Mouse (Mus musculus) liver, adult (tissue): Measurements from ENCODE around the gene Pknox1.

ENCODE experiments used
- GATA4 ChIP-seq: IDR thresholded peaks from 2 replicates; pipeline ENCODE4 v1.6.1; 2014; ENCODE audit warnings: mild to moderate bottlenecking, low read length; ENCODE audit not compliant: insufficient replicate concordance

Pknox1 gene

DNA sequence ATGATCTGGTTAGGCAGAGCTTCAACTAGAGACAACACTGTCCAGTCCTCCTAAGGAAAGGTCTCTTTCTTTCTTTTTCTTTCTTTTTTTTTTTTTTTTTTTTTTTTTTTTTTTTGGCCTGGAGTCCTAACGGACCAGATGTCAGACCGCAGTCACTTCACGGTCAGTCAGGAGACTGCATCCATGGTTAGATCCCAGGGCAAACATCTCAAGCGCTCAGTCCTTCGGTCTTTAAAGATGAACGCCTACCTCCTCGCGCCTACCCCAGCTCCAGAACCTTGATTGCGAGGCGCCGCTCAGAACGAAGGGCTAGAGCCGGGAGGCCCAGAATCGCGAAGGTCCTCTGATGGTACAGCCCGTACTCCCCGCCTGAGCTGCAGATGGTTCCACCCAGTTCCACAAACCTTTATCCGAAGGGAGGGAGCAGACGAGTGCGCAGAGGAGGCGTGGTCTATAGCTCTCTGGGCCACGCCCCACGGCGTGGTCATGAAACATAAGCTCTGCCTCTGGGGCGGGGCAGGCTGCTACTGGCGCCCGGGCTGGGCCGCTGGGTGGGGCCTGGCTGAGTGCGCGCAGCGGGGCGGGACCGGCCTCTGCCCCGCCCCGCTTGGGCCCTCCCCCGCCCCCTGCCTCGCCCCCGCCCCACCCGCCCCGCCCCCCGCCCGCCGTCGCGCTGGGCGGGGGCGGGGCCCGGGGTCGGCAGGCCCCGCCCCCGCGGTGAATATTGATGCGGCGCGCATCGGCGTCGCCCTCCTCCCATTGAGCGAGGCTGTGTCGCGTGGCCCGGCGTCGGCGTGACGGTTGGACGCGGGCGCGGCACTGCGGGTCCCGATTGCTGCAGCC lies at the start of gene Pknox1:
Pknox1 (plus strand) TSS at position 720 of the 843 bp plus-strand sequence.
- TF ChIP-seq GATA4 = no peak; the same call in 1 of the 2 replicates

DNA sequence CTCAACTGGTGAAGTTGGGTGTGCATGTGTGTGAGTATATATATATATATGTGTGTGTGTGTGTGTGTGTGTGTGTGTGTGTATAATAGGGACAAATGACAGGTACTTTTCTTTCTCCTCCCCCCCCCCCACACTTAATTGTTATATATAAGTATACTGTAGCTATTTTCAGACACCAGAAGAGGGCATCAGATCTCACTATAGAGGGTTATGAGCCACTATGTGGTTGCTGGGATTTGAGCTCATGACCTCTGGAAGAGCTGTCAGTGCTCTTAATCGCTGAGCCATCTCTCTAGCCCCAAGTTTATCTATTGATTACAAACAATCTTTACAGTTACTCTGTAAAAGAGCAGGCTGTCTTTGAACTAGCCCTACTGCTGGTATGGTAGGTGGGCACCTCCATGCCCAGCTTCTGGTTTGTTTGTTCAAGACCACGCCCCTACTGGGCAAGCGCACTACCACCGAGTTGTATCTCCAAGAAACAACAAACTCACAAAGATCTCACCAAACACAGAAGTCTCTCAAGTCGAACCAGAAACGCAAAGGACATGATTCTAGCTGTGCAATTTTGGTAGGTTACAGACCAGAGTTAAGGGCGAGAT lies 45.1 kb upstream of the Pknox1 start:
- TF ChIP-seq GATA4 = no peak

DNA sequence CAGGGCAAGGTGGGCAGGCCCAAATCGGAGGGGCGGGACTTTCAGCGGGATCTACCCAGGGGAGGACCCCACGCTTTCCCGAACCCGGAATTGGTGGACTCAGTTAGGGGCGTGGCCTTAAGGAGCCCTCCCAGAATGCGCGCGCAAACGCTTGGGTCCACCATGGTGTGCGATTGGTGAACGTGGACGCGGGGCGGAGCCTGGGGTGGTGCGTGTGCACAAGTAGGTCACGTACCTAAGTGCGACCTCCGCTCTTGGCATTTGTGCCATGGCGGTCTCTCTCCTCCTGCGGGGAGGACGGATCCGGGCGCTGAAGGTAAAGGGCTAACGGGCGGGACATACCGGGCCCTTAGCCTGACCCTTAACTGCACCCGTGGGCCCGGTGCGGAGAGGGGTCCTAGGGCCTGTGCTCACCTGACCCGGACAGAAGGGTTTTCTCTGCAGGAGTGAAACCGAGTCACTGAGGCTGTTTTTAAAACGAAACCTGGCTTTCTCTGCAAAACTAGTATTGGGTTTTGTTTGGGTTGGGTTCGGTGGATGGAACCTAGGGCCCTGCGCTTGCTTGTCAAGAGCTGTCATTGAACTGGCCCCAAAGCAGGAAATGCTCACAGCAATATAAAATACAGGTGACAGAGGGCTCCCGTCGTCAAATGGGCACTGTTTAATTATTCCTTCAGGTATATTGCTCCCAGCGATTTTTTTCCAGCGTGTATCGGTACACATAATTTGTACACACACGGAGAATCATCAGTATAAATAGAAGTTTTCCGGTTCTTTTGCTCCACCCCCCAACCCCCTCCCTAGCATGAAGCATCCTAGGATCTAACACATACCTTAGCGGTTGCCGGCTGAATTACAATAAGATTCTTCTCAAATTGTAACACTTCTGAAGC lies 44.3 kb upstream of the Pknox1 start, which contains the start of the genes Wdr4 and Ndufv3:
Wdr4 (minus strand) TSS at position 35 of the 893 bp plus-strand sequence.
Ndufv3 (plus strand) TSS at position 170 of the 893 bp plus-strand sequence.
- no peak for TF ChIP-seq GATA4

DNA sequence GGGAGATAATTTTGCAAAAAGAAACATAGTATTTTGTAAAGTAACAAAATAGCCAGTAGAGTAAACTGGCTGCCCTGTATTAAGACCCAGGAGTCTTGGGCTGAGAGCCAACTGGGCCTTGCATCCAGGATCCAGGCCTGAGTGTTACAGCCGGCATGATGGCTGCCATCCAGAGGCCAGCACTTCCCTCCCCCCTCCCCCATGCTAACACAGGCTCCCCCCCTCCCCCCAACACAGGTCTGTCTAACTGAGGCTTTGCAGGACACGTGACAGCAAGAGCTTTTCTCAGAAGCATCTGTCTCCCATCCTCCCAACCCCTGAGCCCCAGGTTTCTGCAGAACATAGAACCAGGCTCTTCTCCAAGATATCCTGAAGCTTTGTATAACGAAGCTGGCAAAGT lies 43.6 kb upstream of the Pknox1 start:
- TF ChIP-seq GATA4 = no peak

DNA sequence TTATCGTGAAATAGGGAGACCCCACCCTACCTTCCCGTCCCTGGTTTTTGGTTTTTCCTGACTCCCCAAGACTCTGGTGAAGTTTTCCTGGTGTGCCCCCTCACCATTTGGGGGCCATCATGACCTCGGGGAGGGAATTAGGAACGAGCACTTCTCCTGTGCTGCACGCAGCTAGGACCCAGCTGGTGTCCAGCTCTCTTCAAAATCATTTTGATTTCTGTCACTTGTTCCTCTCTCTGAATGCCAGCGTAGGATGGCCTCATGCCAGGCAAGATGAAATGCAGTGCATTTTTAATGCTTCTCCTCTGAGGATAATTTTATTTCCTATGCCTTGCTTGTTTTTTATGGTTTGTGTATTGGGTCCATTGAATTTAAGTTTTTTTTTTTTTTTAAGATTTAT lies 42.6 kb upstream of the Pknox1 start:
- TF ChIP-seq GATA4 = no peak

DNA sequence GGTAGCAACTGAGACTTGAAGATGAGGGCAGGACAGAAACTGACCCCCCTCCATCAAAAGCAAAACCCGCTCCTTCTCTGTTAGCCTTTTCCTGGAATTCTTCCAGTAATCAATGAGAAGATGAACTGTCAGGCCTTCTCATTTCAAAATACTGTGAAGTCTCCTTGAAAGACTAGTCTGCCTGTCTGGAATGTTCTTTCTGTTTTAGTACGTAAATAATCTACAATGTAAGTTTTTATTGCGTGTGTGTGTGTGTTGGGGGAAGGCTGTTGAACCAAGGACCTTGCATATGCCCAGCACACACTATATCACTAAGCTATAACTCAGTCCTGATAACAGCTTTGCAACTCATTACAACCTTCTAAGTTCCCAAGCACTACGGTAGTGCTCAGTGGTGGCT lies 39.4 kb upstream of the Pknox1 start:
- no peak for TF ChIP-seq GATA4

DNA sequence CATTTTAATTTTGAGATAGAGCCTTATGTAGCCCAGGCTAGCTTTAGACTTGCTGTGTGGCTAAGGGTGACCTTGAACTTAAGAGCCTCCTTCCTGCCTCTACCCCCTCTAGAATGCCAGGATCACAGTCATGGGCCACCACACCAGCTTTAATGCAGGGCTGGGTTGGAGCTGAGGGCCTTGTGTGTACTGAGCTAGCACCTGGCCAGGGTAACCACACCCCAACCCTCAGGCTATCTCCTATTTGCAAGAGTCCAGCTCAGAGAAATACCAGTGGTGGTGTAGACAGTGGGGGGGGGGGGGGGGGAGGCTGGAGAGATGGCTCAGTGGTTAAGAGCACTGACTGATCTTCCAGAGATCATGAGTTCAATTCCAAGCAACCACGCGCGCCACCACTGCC lies 38.7 kb upstream of the Pknox1 start:
- no peak for TF ChIP-seq GATA4

DNA sequence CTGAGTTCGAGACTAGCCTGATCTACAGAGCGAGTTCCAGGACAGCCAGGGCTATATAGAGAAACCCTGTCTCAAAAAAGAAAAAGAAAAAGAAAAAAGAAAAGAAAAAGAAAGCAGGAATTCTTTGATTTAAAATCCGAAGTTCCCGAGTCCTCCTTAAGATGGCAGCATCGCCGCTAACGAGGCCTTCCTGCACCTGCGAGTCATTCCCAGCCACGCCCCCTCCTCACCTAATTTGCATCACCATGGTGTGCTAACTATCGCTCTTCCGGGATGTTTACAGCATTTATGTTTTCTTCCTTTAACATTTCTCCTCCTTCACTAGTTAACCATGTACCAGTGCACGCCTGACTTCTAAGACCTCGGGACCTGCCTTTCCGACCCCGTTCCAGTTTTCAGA lies 35.2 kb upstream of the Pknox1 start:
- TF ChIP-seq GATA4 = no peak

DNA sequence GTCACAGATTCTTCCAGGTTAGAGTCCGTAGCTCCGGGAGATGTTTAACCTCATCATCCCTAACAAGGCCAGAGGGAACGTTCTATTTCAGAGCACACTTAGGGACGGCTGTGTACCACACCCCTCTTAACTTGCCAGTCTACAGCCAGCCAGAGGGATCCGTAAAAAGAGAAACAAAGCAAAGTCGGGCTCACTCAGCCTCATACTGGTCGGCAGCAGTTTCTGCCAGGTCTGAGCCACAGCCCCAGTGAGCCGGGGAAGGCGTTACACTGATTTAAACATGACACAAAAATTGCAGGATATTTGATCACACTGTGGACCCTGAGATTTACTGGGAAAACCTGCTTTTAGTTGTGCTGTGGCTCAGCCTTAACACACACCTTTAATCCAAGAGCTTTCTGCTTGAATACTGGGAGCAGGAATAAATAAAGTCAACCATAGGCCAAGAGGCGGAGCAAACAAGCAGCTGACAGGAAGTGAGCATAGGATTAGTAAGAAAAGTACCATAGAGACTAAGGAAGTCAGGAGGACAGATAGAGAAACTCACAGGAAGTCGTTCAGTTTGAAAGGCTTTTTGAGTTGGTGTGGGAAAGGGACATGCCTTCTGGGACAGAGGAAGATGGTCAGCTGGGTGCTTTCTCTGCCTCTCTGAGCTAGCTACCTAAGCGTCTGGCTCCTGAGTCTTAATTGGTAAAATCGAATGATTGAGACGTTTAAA lies 32.9 kb upstream of the Pknox1 start:
- no peak for TF ChIP-seq GATA4

DNA sequence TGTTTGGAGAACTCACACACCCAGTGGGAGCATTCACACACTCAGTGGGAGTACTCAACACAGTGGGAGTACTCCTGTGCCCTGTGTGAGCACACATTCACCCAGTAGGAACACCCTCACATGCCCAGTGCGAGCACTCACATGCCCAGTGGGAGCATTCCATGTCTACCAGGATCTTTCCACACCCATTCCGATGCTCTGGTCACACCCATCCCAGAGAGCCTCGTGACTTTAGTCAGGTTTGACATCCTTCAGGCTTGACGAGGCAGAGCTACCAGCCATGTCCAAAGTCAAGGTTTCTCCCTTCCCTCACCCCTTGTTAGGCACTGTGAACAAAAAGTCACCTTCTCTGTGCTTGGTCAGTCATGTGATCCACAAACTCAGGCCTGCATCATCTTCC lies 29.2 kb upstream of the Pknox1 start:
- no peak for TF ChIP-seq GATA4

DNA sequence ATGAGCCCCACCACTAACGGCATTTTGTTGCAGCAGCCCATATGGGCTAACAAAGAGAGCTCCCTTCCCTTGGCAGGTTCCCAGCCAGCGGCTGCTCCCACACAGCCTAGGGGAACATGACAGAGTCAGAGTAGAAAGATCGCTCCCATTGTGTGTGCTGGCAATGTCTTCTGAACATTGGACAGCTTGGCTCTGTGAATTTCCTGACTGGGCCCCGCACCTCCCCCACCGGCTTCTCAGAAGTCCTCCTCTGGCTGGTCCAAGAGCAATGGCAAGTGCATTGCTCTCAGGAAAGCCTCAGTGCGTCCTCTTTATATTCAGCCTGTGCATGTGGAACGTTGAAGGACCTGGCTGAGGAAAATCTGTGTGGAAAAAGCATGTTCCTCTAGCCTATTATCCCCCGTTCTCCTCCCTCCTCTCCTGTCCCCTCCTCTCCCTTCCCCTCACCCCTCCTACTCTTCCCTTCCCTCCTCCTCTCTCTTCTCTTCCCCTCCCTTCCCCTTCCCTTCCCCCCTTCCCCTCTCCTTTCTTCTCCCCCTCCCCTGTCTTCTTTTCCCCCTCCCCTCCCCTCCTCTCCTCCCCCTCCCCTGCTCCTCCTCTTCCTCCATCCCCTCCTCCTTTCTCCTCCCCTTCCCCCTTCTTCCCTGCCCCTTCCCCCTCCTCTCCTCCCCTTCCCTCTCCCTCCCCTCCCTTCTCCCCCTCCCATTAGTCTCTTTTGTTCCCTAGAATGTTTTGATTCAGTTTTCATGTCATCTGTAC lies 28.5 kb upstream of the Pknox1 start:
- TF ChIP-seq GATA4 = no peak

DNA sequence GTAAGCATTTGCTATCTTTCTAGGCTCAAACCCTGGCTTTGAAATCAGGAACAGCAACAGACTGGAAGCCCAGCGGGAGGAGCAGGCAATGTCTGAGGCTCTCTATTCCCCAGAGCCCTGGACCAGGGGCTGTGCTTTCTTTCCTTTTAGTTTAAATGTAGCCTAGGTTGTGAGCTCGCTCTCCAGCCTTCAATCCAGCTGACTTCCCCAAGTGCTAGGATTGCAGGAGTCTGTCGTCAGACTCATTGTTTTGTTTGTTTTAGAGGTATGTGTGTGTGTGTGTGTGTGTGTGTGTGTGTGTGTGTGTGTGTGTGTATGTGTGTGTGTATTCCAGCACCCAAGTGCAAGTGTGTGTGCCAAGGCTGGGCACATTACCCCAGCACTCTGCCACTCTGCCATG lies 24.4 kb upstream of the Pknox1 start:
- TF ChIP-seq GATA4 = no peak

DNA sequence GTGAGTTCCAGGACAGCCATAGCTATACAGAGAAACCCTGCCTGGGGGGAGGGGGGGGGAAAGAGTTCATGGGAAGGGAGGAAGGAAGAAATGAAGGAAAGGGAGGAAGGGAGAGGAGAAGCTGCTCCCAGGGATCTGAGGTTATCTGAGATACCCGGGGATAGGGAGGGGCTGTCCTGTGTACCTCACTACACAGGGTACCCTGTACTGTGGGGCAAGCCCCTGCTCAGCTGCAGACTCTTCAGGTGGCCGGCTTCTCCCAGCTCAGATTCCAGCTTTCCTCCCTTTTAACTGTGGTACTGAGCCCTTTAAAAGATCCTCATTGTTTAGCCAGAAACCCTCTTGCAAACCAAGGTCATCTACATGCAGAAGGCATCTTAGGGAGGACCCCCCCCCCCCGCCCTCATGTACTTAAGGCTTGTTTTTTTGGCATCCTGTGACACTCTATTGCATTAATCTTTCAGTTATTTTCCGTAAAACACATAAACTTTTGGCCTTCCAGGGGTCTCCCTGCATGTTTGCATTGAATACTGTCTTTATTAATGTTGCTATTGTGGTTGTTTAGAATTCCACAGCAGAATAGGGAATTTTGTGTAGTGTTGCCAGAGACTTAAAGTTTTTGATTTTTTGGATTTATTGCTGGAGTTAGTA lies 23.6 kb upstream of the Pknox1 start:
- no peak for TF ChIP-seq GATA4

DNA sequence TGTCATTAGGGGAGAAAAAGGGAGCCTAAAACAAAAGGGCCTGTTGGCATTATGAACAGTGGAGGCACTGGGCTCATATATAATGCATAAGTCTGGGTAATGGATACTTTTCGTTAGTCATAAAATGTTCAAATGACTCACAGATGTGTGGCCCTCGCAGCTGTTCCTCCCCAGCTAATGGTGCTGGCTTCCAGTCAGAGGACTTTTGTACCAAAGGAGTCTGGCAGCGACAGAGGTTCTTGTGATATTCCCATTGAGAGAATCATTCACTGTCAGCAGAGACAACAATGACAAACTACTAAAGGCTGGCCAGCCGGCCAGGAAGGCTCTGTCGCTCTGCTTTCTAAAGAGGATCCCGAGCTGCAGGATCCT lies 23.1 kb upstream of the Pknox1 start:
- no peak for TF ChIP-seq GATA4
